Mouse (Mus musculus) midbrain, embryonic 12.5 days (tissue): Measurements from ENCODE around the gene Megf8. TPM values are rescaled to one million over a fixed set of nuclear protein-coding genes. Genes with fewer than 3 reads are reported as not detected.
"Not testable (repeated sequence)": the region's sequence is repeated elsewhere in the genome, so short reads cannot be mapped to it uniquely, and the experiment has no call there.

Source experiments
- ATAC-seq: fragments of 200-750 bp; cut with Nextera tagmentation; 2 replicates; pipeline ENCODE4 v1.8.0; 2017; ENCODE audit warnings: low read depth, moderate TSS enrichment, moderate library complexity; ENCODE audit not compliant: low FRiP score
- H3K27ac ChIP-seq: fragments of 300-500 bp; sonication (generic); replicated peaks from 2 replicates; pipeline ENCODE4 v1.5.1; 2016; ENCODE audit warnings: mild to moderate bottlenecking
- H3K27me3 ChIP-seq: fragments of 300-500 bp; sonication (generic); 2 replicates; pipeline ENCODE4 v1.6.1; 2016; ENCODE audit warnings: mild to moderate bottlenecking
- H3K36me3 ChIP-seq: fragments of 300-500 bp; sonication (generic); 2 replicates; pipeline ENCODE4 v1.6.1; 2016
- H3K4me1 ChIP-seq: fragments of 300-500 bp; sonication (generic); 2 replicates; pipeline ENCODE4 v1.6.1; 2016
- H3K4me2 ChIP-seq: fragments of 300-500 bp; sonication (generic); replicated peaks from 2 replicates; pipeline ENCODE4 v1.6.1; 2016; ENCODE audit warnings: mild to moderate bottlenecking, moderate library complexity
- H3K4me3 ChIP-seq: fragments of 300-500 bp; sonication (generic); 2 replicates; pipeline ENCODE4 v1.5.1; 2016; ENCODE audit warnings: mild to moderate bottlenecking
- H3K9ac ChIP-seq: fragments of 300-500 bp; sonication (generic); replicated peaks from 2 replicates; pipeline ENCODE4 v1.6.1; 2016; ENCODE audit warnings: mild to moderate bottlenecking, moderate library complexity
- H3K9me3 ChIP-seq: fragments of 300-500 bp; sonication (generic); 2 replicates; pipeline ENCODE4 v1.6.1; 2016; ENCODE audit warnings: mild to moderate bottlenecking
- WGBS: fragments of 180-500 bp; shearing (Covaris S2); methylation state at CpG from one replicate; pipeline ENCODE4 v1.1.7; 2016; 5-methylcytosine and 5-hydroxymethylcytosine counted together
- polyA plus RNA-seq: library from polyadenylated mRNA; unstranded; fragments of >200 nt; fragmentation: Nextera tagmentation; extraction: Ambion mirVana; gene quantifications from 2 replicates; pipeline ENCODE4 v1.2.1, GENCODE M21; 2016

The Megf8 gene
- polyA plus RNA-seq, 1 experiment from 2014 or later: 21.3 TPM

- ATAC-seq: 0 out of 2 replicates have a peak, but pooled peaks have one; percentile 2
- Histone ChIP-seq H3K27ac (peak overlapping the region; percentile 65; the same call in 1 of the 2 replicates), H3K9ac (peak overlapping the region; percentile 71), H3K4me3 (peak overlapping the region; percentile 57), H3K4me1 (peaks cover 11% of the 10 kb centered on the region), H3K36me3 (no peaks in the 10 kb centered on the region), H3K9me3 (no peaks in the 10 kb centered on the region), H3K27me3 (peaks cover 53% of the 10 kb centered on the region), H3K4me2 (peak overlapping the region; percentile 76)
- 37% methylated on average over 2 of the region's 2 CpGs for WGBS
These were observed 10.4 kb upstream of the Megf8 start for GRCm38 (mm10) chr7:25306614-25306996.

GRCm38 (mm10) chr7:25308702-25309318 lies 8.2 kb upstream of the Megf8 start:
- WGBS: 68% methylated on average over 16 of the region's 17 CpGs
- H3K27ac ChIP-seq: no peak overlapping the region
- no peak for ATAC-seq
- peaks cover 62% of the 10 kb centered on the region for H3K27me3 ChIP-seq
- H3K9me3 ChIP-seq: no peaks in the 10 kb centered on the region
- no peak overlapping the region for H3K9ac ChIP-seq
- no peak overlapping the region for H3K4me2 ChIP-seq
- H3K4me3 ChIP-seq: no peak overlapping the region
- H3K4me1 ChIP-seq: peaks cover 11% of the 10 kb centered on the region
- H3K36me3 ChIP-seq: no peaks in the 10 kb centered on the region

- Histone ChIP-seq H3K36me3 (no peaks in the 10 kb centered on the region), H3K9ac (no peak overlapping the region), H3K4me2 (no peak overlapping the region), H3K9me3 (no peaks in the 10 kb centered on the region), H3K27me3 (peaks cover 64% of the 10 kb centered on the region), H3K4me3 (no peak overlapping the region), H3K27ac (no peak overlapping the region), H3K4me1 (peaks cover 11% of the 10 kb centered on the region)
- 89% methylated on average over 9 of the region's 9 CpGs for WGBS
- ATAC-seq: no peak
These were observed 7.5 kb upstream of the Megf8 start for GRCm38 (mm10) chr7:25309425-25309824.

GRCm38 (mm10) chr7:25311193-25311592 lies 5.8 kb upstream of the Megf8 start:
- H3K36me3 ChIP-seq: no peaks in the 10 kb centered on the region
- no peaks in the 10 kb centered on the region for H3K9me3 ChIP-seq

GRCm38 (mm10) chr7:25313325-25313724 lies 3.6 kb upstream of the Megf8 start:
- WGBS: 52% methylated on average over 7 of the region's 7 CpGs
- Histone ChIP-seq H3K27me3 (peaks cover 69% of the 10 kb centered on the region), H3K9me3 (no peaks in the 10 kb centered on the region), H3K4me3 (no peak overlapping the region), H3K27ac (no peak overlapping the region), H3K4me2 (no peak overlapping the region), H3K9ac (no peak overlapping the region), H3K36me3 (no peaks in the 10 kb centered on the region), H3K4me1 (peaks cover 27% of the 10 kb centered on the region)
- ATAC-seq: no peak

More at GRCm38 (mm10) chr7:25311193-25311592, 5.8 kb upstream of the Megf8 start:
- ATAC-seq: no peak
- Histone ChIP-seq H3K4me3 (no peak overlapping the region), H3K4me2 (no peak overlapping the region), H3K27me3 (peaks cover 82% of the 10 kb centered on the region), H3K4me1 (peaks cover 16% of the 10 kb centered on the region), H3K9ac (no peak overlapping the region), H3K27ac (no peak overlapping the region)
- 85% methylated on average over 11 of the region's 11 CpGs for WGBS

- Histone ChIP-seq H3K4me2 (peak overlapping the region; percentile 99), H3K4me1 (peaks cover 29% of the 10 kb centered on the region), H3K36me3 (no peaks in the 10 kb centered on the region), H3K4me3 (peak overlapping the region; percentile 44), H3K9me3 (no peaks in the 10 kb centered on the region), H3K27me3 (peaks cover 57% of the 10 kb centered on the region), H3K27ac (no peak overlapping the region), H3K9ac (peak overlapping the region; percentile 52)
- no peak for ATAC-seq
- WGBS: 2% methylated on average over 48 of the region's 51 CpGs
These were observed 2.2 kb upstream of the Megf8 start for GRCm38 (mm10) chr7:25314606-25315305.

- ATAC-seq: no peak
- Histone ChIP-seq H3K4me3 (peak overlapping the region; percentile 44), H3K4me1 (peaks cover 29% of the 10 kb centered on the region), H3K27me3 (peaks cover 57% of the 10 kb centered on the region), H3K9me3 (no peaks in the 10 kb centered on the region), H3K36me3 (no peaks in the 10 kb centered on the region), H3K4me2 (peak overlapping the region; percentile 99), H3K9ac (peak overlapping the region; percentile 52), H3K27ac (no peak overlapping the region)
- under 1% methylated on average over 69 of the region's 69 CpGs for WGBS
These were observed 1.5 kb upstream of the Megf8 start for GRCm38 (mm10) chr7:25315306-25316041.

- Histone ChIP-seq H3K27me3 (peaks cover 38% of the 10 kb centered on the region), H3K4me3 (peak overlapping the region; percentile 74), H3K4me2 (peak overlapping the region; percentile 99), H3K36me3 (no peaks in the 10 kb centered on the region), H3K4me1 (peaks cover 43% of the 10 kb centered on the region), H3K9ac (peak overlapping the region; percentile 84), H3K9me3 (no peaks in the 10 kb centered on the region), H3K27ac (peak overlapping the region; percentile 89)
- no peak for ATAC-seq
- 16% methylated on average over 21 of the region's 21 CpGs for WGBS
These were observed 559 bp downstream of the Megf8 start for GRCm38 (mm10) chr7:25317446-25317999.

- no peak for ATAC-seq
- Histone ChIP-seq H3K27me3 (no peaks in the 10 kb centered on the region), H3K9ac (no peak overlapping the region), H3K4me2 (peak overlapping the region; percentile 11; the same call in 1 of the 2 replicates), H3K36me3 (no peaks in the 10 kb centered on the region), H3K9me3 (no peaks in the 10 kb centered on the region), H3K27ac (peak overlapping the region; percentile 52), H3K4me1 (peaks cover 28% of the 10 kb centered on the region), H3K4me3 (no peak overlapping the region)
- 5% methylated on average over 6 of the region's 6 CpGs for WGBS
These were observed 5.1 kb downstream of the Megf8 start for GRCm38 (mm10) chr7:25322058-25322484.

- H3K9ac ChIP-seq: no peak overlapping the region
- H3K27ac ChIP-seq: no peak overlapping the region
- no peaks in the 10 kb centered on the region for H3K27me3 ChIP-seq
- H3K9me3 ChIP-seq: no peaks in the 10 kb centered on the region
- peaks cover 17% of the 10 kb centered on the region for H3K4me1 ChIP-seq
- H3K4me2 ChIP-seq: no peak overlapping the region
- no peak overlapping the region for H3K4me3 ChIP-seq
- peaks cover 6% of the 10 kb centered on the region; the same call in 1 of the 2 replicates for H3K36me3 ChIP-seq
- WGBS: 92% methylated on average over 2 of the region's 2 CpGs
- ATAC-seq: no peak
These were observed 6.3 kb downstream of the Megf8 start for GRCm38 (mm10) chr7:25323219-25323618.

GRCm38 (mm10) chr7:25325431-25325830 lies 8.5 kb downstream of the Megf8 start:
- H3K27me3 ChIP-seq, H3K27ac ChIP-seq, H3K9ac ChIP-seq, H3K9me3 ChIP-seq, H3K4me3 ChIP-seq, H3K4me2 ChIP-seq, ATAC-seq: not testable (repeated sequence)
- H3K36me3 ChIP-seq: peaks cover 24% of the 10 kb centered on the region
- H3K4me1 ChIP-seq: peaks cover 14% of the 10 kb centered on the region
- 86% methylated on average over 6 of the region's 6 CpGs for WGBS
